Mouse (Mus musculus) heart, embryonic 11.5 days (tissue): ENCODE results near the gene Rbbp8nl. TPM values are rescaled to one million over a fixed set of nuclear protein-coding genes. Genes with fewer than 3 reads are reported as not detected.

Experiments used
- ATAC-seq: fragments of 200-750 bp; cut with Nextera tagmentation; replicated peaks from 2 replicates; pipeline ENCODE4 v1.8.0; 2017; ENCODE audit warnings: moderate library complexity; ENCODE audit not compliant: insufficient number of reproducible peaks, low FRiP score, low TSS enrichment
- H3K27ac ChIP-seq: fragments of 300-500 bp; sonication (generic); 2 replicates; pipeline ENCODE4 v1.5.1; 2014; ENCODE audit warnings: mild to moderate bottlenecking, low read depth, low read length
- H3K27me3 ChIP-seq: fragments of 300-500 bp; sonication (generic); 2 replicates; pipeline ENCODE4 v1.6.1; 2014; ENCODE audit warnings: mild to moderate bottlenecking, low read length, mixed read lengths; ENCODE audit not compliant: control insufficient read depth, insufficient read depth
- H3K36me3 ChIP-seq: fragments of 300-500 bp; sonication (generic); 2 replicates; pipeline ENCODE4 v1.6.1; 2014; ENCODE audit warnings: mild to moderate bottlenecking, low read length, moderate library complexity, mixed read lengths; ENCODE audit not compliant: control insufficient read depth, insufficient read depth
- H3K4me1 ChIP-seq: fragments of 300-500 bp; sonication (generic); 2 replicates; pipeline ENCODE4 v1.6.1; 2014; ENCODE audit warnings: low read length; ENCODE audit not compliant: control insufficient read depth, insufficient read depth
- H3K4me2 ChIP-seq: fragments of 300-500 bp; sonication (generic); 2 replicates; pipeline ENCODE4 v1.6.1; 2014; ENCODE audit warnings: mild to moderate bottlenecking, moderate library complexity
- H3K4me3 ChIP-seq: fragments of 300-500 bp; sonication (generic); 2 replicates; pipeline ENCODE4 v1.5.1; 2014; ENCODE audit warnings: low read depth, low read length
- H3K9ac ChIP-seq: fragments of 300-500 bp; sonication (generic); 2 replicates; pipeline ENCODE4 v1.6.1; 2014; ENCODE audit warnings: mild to moderate bottlenecking, low read depth, low read length, moderate library complexity
- H3K9me3 ChIP-seq: fragments of 300-500 bp; sonication (generic); replicated peaks from 2 replicates; pipeline ENCODE4 v1.6.1; 2016; ENCODE audit warnings: low read length; ENCODE audit not compliant: control insufficient read depth
- WGBS: fragments of 180-500 bp; shearing (Covaris S2); extraction: QIAGEN DNeasy Blood & Tissue Kit; methylation state at CpG from one replicate; pipeline ENCODE4 v1.1.7; 2014; ENCODE audit not compliant: insufficient replicate concordance; 5-methylcytosine and 5-hydroxymethylcytosine counted together
- polyA plus RNA-seq: library from polyadenylated mRNA; unstranded; fragments of >200 nt; fragmentation: Nextera tagmentation; extraction: Ambion mirVana; gene quantifications from 2 replicates; pipeline ENCODE4 v1.2.1, GENCODE M21; 2014

The Rbbp8nl gene
- polyA plus RNA-seq, 1 experiment from 2014 or later: 0.10 TPM

- H3K36me3 ChIP-seq: no peaks in the 10 kb centered on the region
- WGBS: 34% methylated on average over 4 of the region's 4 CpGs
- no peak overlapping the region for H3K4me2 ChIP-seq
- H3K4me1 ChIP-seq: peaks cover 6% of the 10 kb centered on the region
- no peak overlapping the region for H3K27ac ChIP-seq
- no peak overlapping the region for H3K4me3 ChIP-seq
- no peaks in the 10 kb centered on the region for H3K9me3 ChIP-seq
- no peak for ATAC-seq
- no peaks in the 10 kb centered on the region for H3K27me3 ChIP-seq
- H3K9ac ChIP-seq: no peak overlapping the region
Observed at GRCm38 (mm10) chr2:180311147-180311546, 21.5 kb upstream of the Rbbp8nl start.

- peaks cover 8% of the 10 kb centered on the region for H3K4me1 ChIP-seq
- no peak overlapping the region for H3K4me2 ChIP-seq
- H3K4me3 ChIP-seq: no peak overlapping the region
- 30% methylated on average over 2 of the region's 2 CpGs for WGBS
- no peak for ATAC-seq
- no peak overlapping the region for H3K27ac ChIP-seq
- H3K9me3 ChIP-seq: no peaks in the 10 kb centered on the region
- H3K36me3 ChIP-seq: no peaks in the 10 kb centered on the region
- H3K27me3 ChIP-seq: no peaks in the 10 kb centered on the region
- H3K9ac ChIP-seq: no peak overlapping the region
Observed at GRCm38 (mm10) chr2:180307680-180308079, 18.0 kb upstream of the Rbbp8nl start.

GRCm38 (mm10) chr2:180306423-180307168 is 16.9 kb upstream of the Rbbp8nl start:
- H3K9me3 ChIP-seq: no peaks in the 10 kb centered on the region
- ATAC-seq: no peak
- H3K27me3 ChIP-seq: no peaks in the 10 kb centered on the region
- no peak overlapping the region for H3K27ac ChIP-seq
- H3K4me2 ChIP-seq: no peak overlapping the region
- no peaks in the 10 kb centered on the region for H3K36me3 ChIP-seq
- peaks cover 8% of the 10 kb centered on the region for H3K4me1 ChIP-seq
- H3K9ac ChIP-seq: no peak overlapping the region
- H3K4me3 ChIP-seq: no peak overlapping the region
- WGBS: 67% methylated on average over 8 of the region's 8 CpGs

GRCm38 (mm10) chr2:180306009-180306408 is 16.3 kb upstream of the Rbbp8nl start:
- 74% methylated on average over 2 of the region's 2 CpGs for WGBS
- H3K27me3 ChIP-seq: no peaks in the 10 kb centered on the region
- H3K4me2 ChIP-seq: no peak overlapping the region
- no peak for ATAC-seq
- H3K9ac ChIP-seq: no peak overlapping the region
- no peaks in the 10 kb centered on the region for H3K9me3 ChIP-seq
- no peaks in the 10 kb centered on the region for H3K36me3 ChIP-seq
- peaks cover 5% of the 10 kb centered on the region for H3K4me1 ChIP-seq
- H3K27ac ChIP-seq: no peak overlapping the region
- no peak overlapping the region for H3K4me3 ChIP-seq

- Histone ChIP-seq H3K9me3 (no peaks in the 10 kb centered on the region), H3K4me3 (no peak overlapping the region), H3K36me3 (no peaks in the 10 kb centered on the region), H3K27me3 (no peaks in the 10 kb centered on the region), H3K9ac (no peak overlapping the region), H3K4me2 (no peak overlapping the region), H3K27ac (no peak overlapping the region), H3K4me1 (peaks cover 9% of the 10 kb centered on the region)
- WGBS: 70% methylated on average over 3 of the region's 3 CpGs
- ATAC-seq: no peak
Observed at GRCm38 (mm10) chr2:180305490-180305889, 15.8 kb upstream of the Rbbp8nl start.

GRCm38 (mm10) chr2:180304554-180304953 is 14.9 kb upstream of the Rbbp8nl start:
- no peak overlapping the region for H3K4me2 ChIP-seq
- peaks cover 11% of the 10 kb centered on the region for H3K4me1 ChIP-seq
- WGBS: 54% methylated on average over 4 of the region's 4 CpGs
- H3K4me3 ChIP-seq: no peak overlapping the region
- no peaks in the 10 kb centered on the region for H3K9me3 ChIP-seq
- no peak for ATAC-seq
- no peaks in the 10 kb centered on the region for H3K27me3 ChIP-seq
- no peak overlapping the region for H3K9ac ChIP-seq
- no peak overlapping the region for H3K27ac ChIP-seq
- H3K36me3 ChIP-seq: no peaks in the 10 kb centered on the region

GRCm38 (mm10) chr2:180303468-180303867 is 13.8 kb upstream of the Rbbp8nl start:
- no peak for ATAC-seq
- no peak overlapping the region for H3K4me3 ChIP-seq
- 47% methylated on average over 12 of the region's 12 CpGs for WGBS
- H3K27me3 ChIP-seq: no peaks in the 10 kb centered on the region
- H3K4me1 ChIP-seq: peaks cover 11% of the 10 kb centered on the region
- H3K9ac ChIP-seq: peak overlapping the region; percentile 49; the same call in 1 of the 2 replicates
- peak overlapping the region; percentile 57; the same call in 1 of the 2 replicates for H3K27ac ChIP-seq
- no peaks in the 10 kb centered on the region for H3K36me3 ChIP-seq
- H3K4me2 ChIP-seq: no peak overlapping the region
- no peaks in the 10 kb centered on the region for H3K9me3 ChIP-seq

- H3K36me3 ChIP-seq: no peaks in the 10 kb centered on the region
- 72% methylated on average over 4 of the region's 4 CpGs for WGBS
- no peak overlapping the region for H3K27ac ChIP-seq
- H3K27me3 ChIP-seq: no peaks in the 10 kb centered on the region
- H3K9me3 ChIP-seq: no peaks in the 10 kb centered on the region
- H3K4me2 ChIP-seq: no peak overlapping the region
- no peak overlapping the region for H3K4me3 ChIP-seq
- H3K4me1 ChIP-seq: peaks cover 11% of the 10 kb centered on the region
- ATAC-seq: no peak
- H3K9ac ChIP-seq: no peak overlapping the region
Observed at GRCm38 (mm10) chr2:180302201-180302600, 12.5 kb upstream of the Rbbp8nl start.

GRCm38 (mm10) chr2:180300771-180301170 is 11.1 kb upstream of the Rbbp8nl start:
- no peak overlapping the region for H3K4me2 ChIP-seq
- 12% methylated on average over 5 of the region's 5 CpGs for WGBS
- H3K4me3 ChIP-seq: no peak overlapping the region
- no peaks in the 10 kb centered on the region for H3K27me3 ChIP-seq
- H3K9me3 ChIP-seq: no peaks in the 10 kb centered on the region
- H3K9ac ChIP-seq: no peak overlapping the region
- ATAC-seq: no peak
- no peaks in the 10 kb centered on the region for H3K36me3 ChIP-seq
- no peak overlapping the region for H3K27ac ChIP-seq
- peaks cover 11% of the 10 kb centered on the region for H3K4me1 ChIP-seq
